Mouse (Mus musculus) cerebellum, adult 2 months (tissue): ENCODE data around the gene Srgap1.

Experiments
- CTCF ChIP-seq: fragments of 200-500 bp; IDR thresholded peaks from 2 replicates; pipeline ENCODE4 v1.5.1; 2011; ENCODE audit warnings: low read depth, mild to moderate bottlenecking, control low read depth, low read length, moderate library complexity, borderline replicate concordance; ENCODE audit not compliant: insufficient read depth
- POLR2A ChIP-seq: fragments of 200-500 bp; IDR thresholded peaks from 2 replicates; pipeline ENCODE4 v1.6.1; 2011; ENCODE audit warnings: low read length, control low read depth, borderline replicate concordance; ENCODE audit not compliant: insufficient read depth

DNA sequence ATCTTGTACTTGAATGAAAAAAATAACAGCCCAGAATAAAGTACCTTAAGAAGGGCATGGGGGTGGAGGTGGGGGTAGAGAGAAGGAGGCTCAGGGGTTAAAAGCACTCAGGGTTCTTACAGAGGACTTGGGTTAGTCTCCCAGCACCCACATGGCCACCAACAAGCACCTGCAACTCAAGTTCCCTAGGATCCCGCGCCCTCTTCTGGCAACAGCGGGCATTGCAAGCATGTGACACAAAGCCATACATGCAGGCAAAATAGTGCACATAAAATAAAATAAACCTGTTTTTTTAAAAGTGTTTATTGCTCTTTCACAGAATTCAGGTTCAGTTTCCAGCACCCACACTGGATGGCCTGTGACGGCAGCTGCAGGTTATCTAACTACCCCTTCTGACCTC, 6.7 kb downstream of the Srgap1 start:
- TF ChIP-seq CTCF (peak; percentile 12; the same call in 1 of the 2 replicates), POLR2A (no peak)
